ENCODE assay signal across 8 mouse cellular contexts in genomic region chr11:101338123-101338760, GRCm38 (mm10). TPM values are rescaled to one million over a fixed set of nuclear protein-coding genes. Genes with fewer than 3 reads are reported as not detected.
DNase-seq lines count a peak whose midpoint lies in the region; ATAC-seq and TF ChIP-seq lines count a peak whose summit lies in the region.

No protein-coding gene starts in this region.

- no peak for TF ChIP-seq EP300 in liver, embryonic 14.5 days (IDR thresholded peaks at IDR 0.05; ENCODE audit: low read depth)

- H3K4me1 ChIP-seq in forebrain, embryonic 15.5 days: peaks cover 10% of the 10 kb centered on the region
- peaks cover 3 to 12% of the 10 kb centered on the region in 2 experiments for H3K4me1 ChIP-seq in liver, embryonic 14.5 days (replicated peaks; ENCODE audit: control insufficient read depth in 2 of 2, insufficient read depth in 2 of 2, low read length in 1 of 2)
- H3K4me1 ChIP-seq in stomach, embryonic 14.5 days (ENCODE audit: control insufficient read depth, insufficient read depth, low read length): 0 out of 2 replicates have a peak, but pooled peaks cover 5% of the 10 kb centered on the region

- no peaks in the 10 kb centered on the region for H3K36me3 ChIP-seq in forebrain, embryonic 15.5 days
- no peaks in the 10 kb centered on the region for H3K36me3 ChIP-seq in liver, embryonic 14.5 days (replicated peaks; ENCODE audit: control insufficient read depth, insufficient read depth, low read depth)
- no peaks in the 10 kb centered on the region for H3K36me3 ChIP-seq in stomach, embryonic 14.5 days (ENCODE audit: control insufficient read depth, insufficient read depth, low read length)

- H3K27me3 ChIP-seq in forebrain, embryonic 15.5 days: no peaks in the 10 kb centered on the region
- H3K27me3 ChIP-seq in liver, embryonic 14.5 days (ENCODE audit: control insufficient read depth, insufficient read depth, low read length): no peaks in the 10 kb centered on the region
- H3K27me3 ChIP-seq in stomach, embryonic 14.5 days (ENCODE audit: control insufficient read depth, insufficient read depth, low read length): no peaks in the 10 kb centered on the region

- WGBS in forebrain, embryonic 15.5 days: under 1% methylated on average over 9 of the region's 9 CpGs
- WGBS in liver, embryonic 14.5 days (ENCODE audit: insufficient replicate concordance): 4% methylated on average over 9 of the region's 9 CpGs
- WGBS in stomach, embryonic 14.5 days: 1% methylated on average over 9 of the region's 9 CpGs

- peak overlapping the region; percentile 40 for H3K4me3 ChIP-seq in forebrain, embryonic 15.5 days
- H3K4me3 ChIP-seq in liver, embryonic 14.5 days (ENCODE audit: insufficient read depth in 1 of 2, low read depth in 2 of 2, low read length in 2 of 2): peak overlapping the region in 1 of 2 experiments; percentile 37; a peak in 3 of 4 replicates
- H3K4me3 ChIP-seq in stomach, embryonic 14.5 days (ENCODE audit: low read depth, low read length): peak overlapping the region; percentile 5; the same call in 1 of the 2 replicates

- H3K4me2 ChIP-seq in forebrain, embryonic 15.5 days (replicated peaks): peak overlapping the region; percentile 54
- peak overlapping the region; percentile 42 for H3K4me2 ChIP-seq in liver, embryonic 14.5 days (ENCODE audit: low read depth)
- peak overlapping the region; percentile 24 for H3K4me2 ChIP-seq in stomach, embryonic 14.5 days (replicated peaks; ENCODE audit: low read depth, low read length)

- H3K9ac ChIP-seq in forebrain, embryonic 15.5 days (replicated peaks): peak overlapping the region; percentile 32; the same call in 1 of the 2 replicates
- no peak overlapping the region for H3K9ac ChIP-seq in liver, embryonic 14.5 days (replicated peaks)
- no peak overlapping the region for H3K9ac ChIP-seq in stomach, embryonic 14.5 days (replicated peaks; ENCODE audit: low read depth, low read length)

- H3K27ac ChIP-seq in forebrain, embryonic 15.5 days (replicated peaks): peak overlapping the region; percentile 63
- H3K27ac ChIP-seq in liver, embryonic 14.5 days: no peak overlapping the region
- H3K27ac ChIP-seq in stomach, embryonic 14.5 days (ENCODE audit: low read length): no peak overlapping the region; the same call in 1 of the 2 replicates

- ATAC-seq in CD4-positive, CD25-positive, alpha-beta regulatory T cell, adult 4 months: no peak
- ATAC-seq in forebrain, embryonic 15.5 days (replicated peaks): peak; percentile 91
- peak; percentile 85 for ATAC-seq in liver, embryonic 14.5 days (ENCODE audit: insufficient read depth)
- peak; percentile 90 for ATAC-seq in stomach, embryonic 14.5 days (ENCODE audit: insufficient number of reproducible peaks, insufficient read depth, low FRiP score, low read depth)

- TF ChIP-seq CTCF in liver, embryonic 14.5 days (IDR thresholded peaks at IDR 0.05; ENCODE audit: low read depth): no peak

- no peaks in the 10 kb centered on the region for H3K9me3 ChIP-seq in forebrain, embryonic 15.5 days
- no peaks in the 10 kb centered on the region for H3K9me3 ChIP-seq in liver, embryonic 14.5 days (ENCODE audit: control insufficient read depth, low read length)
- no peaks in the 10 kb centered on the region for H3K9me3 ChIP-seq in stomach, embryonic 14.5 days (ENCODE audit: control insufficient read depth, low read depth, low read length)

- peak; percentile 26 for DNase-seq in CD4-positive, CD25-positive, alpha-beta regulatory T cell, adult 2 months (ENCODE audit: low read depth, low spot score)
- peak; percentile 42 to 62 for DNase-seq in spleen, postnatal 4 days (ENCODE audit: low spot score in 2 of 2)
- DNase-seq in spleen, postnatal 14 days (ENCODE audit: low spot score in 2 of 2): no peak
- DNase-seq in liver, embryonic 14.5 days (ENCODE audit: low read depth in 3 of 3, low spot score in 3 of 3): peak; percentile 48 to 61 (median 53)
- no peak for DNase-seq in spleen, adult 18-20 months

RNA-seq across cellular contexts. Expression of gene Aoc3, which starts 7.8 kb away (rescaled TPM):
- polyA plus RNA-seq in CD4-positive, CD25-positive, alpha-beta regulatory T cell, adult 4 months (2017; shearing (Covaris generic)): not detected
- polyA plus RNA-seq in forebrain, embryonic 15.5 days (2015; fragmentation: Nextera tagmentation; extraction: Ambion mirVana): 0.05 TPM in 1 of 2 replicates, not detected in the other
- 0.21 and 0.25 TPM in 2 replicates for polyA plus RNA-seq in liver, embryonic 14.5 days (2012; rRNA removed)
- 0.03 and 0.05 TPM in 2 replicates for polyA plus RNA-seq in liver, embryonic 14.5 days (2014; fragmentation: Nextera tagmentation; extraction: Ambion mirVana)
- 3.2 TPM in 2 replicates for polyA plus RNA-seq in stomach, embryonic 14.5 days (2014; fragmentation: Nextera tagmentation; extraction: Ambion mirVana)

RNA-seq across cellular contexts. Expression of gene Aoc2, which starts 13.4 kb away (rescaled TPM):
- 1 to 10 TPM; 2.3 to 3.0 TPM for polyA plus RNA-seq in CD4-positive, CD25-positive, alpha-beta regulatory T cell, adult 4 months (2017; shearing (Covaris generic))
- 2.1 and 2.2 TPM in 2 replicates for polyA plus RNA-seq in forebrain, embryonic 15.5 days (2015; fragmentation: Nextera tagmentation; extraction: Ambion mirVana)
- polyA plus RNA-seq in liver, embryonic 14.5 days (2012; rRNA removed): 4.6 and 4.7 TPM in 2 replicates
- 0.97 and 1.0 TPM in 2 replicates for polyA plus RNA-seq in liver, embryonic 14.5 days (2014; fragmentation: Nextera tagmentation; extraction: Ambion mirVana)
- 1.3 and 1.8 TPM in 2 replicates for polyA plus RNA-seq in stomach, embryonic 14.5 days (2014; fragmentation: Nextera tagmentation; extraction: Ambion mirVana)

RNA-seq across cellular contexts. Expression of gene Psme3, which starts 22.2 kb away (rescaled TPM):
- polyA plus RNA-seq in CD4-positive, CD25-positive, alpha-beta regulatory T cell, adult 4 months (2017; shearing (Covaris generic)): 10 to 100 TPM; 29.8 to 30.0 TPM
- polyA plus RNA-seq in forebrain, embryonic 15.5 days (2015; fragmentation: Nextera tagmentation; extraction: Ambion mirVana): 129 and 140 TPM in 2 replicates
- 117 and 123 TPM in 2 replicates for polyA plus RNA-seq in liver, embryonic 14.5 days (2012; rRNA removed)
- 135 and 152 TPM in 2 replicates for polyA plus RNA-seq in liver, embryonic 14.5 days (2014; fragmentation: Nextera tagmentation; extraction: Ambion mirVana)
- polyA plus RNA-seq in stomach, embryonic 14.5 days (2014; fragmentation: Nextera tagmentation; extraction: Ambion mirVana): 84.6 and 96.2 TPM in 2 replicates

RNA-seq across cellular contexts. Expression of gene G6pc, which starts 29.1 kb away (rescaled TPM):
- polyA plus RNA-seq in CD4-positive, CD25-positive, alpha-beta regulatory T cell, adult 4 months (2017; shearing (Covaris generic)): not detected
- polyA plus RNA-seq in forebrain, embryonic 15.5 days (2015; fragmentation: Nextera tagmentation; extraction: Ambion mirVana): not detected in 2 replicates
- polyA plus RNA-seq in liver, embryonic 14.5 days (2012; rRNA removed): 0.02 TPM in 2 replicates
- polyA plus RNA-seq in liver, embryonic 14.5 days (2014; fragmentation: Nextera tagmentation; extraction: Ambion mirVana): 0.04 TPM in 1 of 2 replicates, not detected in the other
- not detected in 2 replicates for polyA plus RNA-seq in stomach, embryonic 14.5 days (2014; fragmentation: Nextera tagmentation; extraction: Ambion mirVana)

RNA-seq across cellular contexts. Expression of gene Becn1, which starts 36.2 kb away (rescaled TPM):
- 10 to 100 TPM; 68.1 to 99.6 TPM for polyA plus RNA-seq in CD4-positive, CD25-positive, alpha-beta regulatory T cell, adult 4 months (2017; shearing (Covaris generic))
- 186 and 200 TPM in 2 replicates for polyA plus RNA-seq in forebrain, embryonic 15.5 days (2015; fragmentation: Nextera tagmentation; extraction: Ambion mirVana)
- polyA plus RNA-seq in liver, embryonic 14.5 days (2012; rRNA removed): 22.7 and 60.5 TPM in 2 replicates
- 86.2 and 93.6 TPM in 2 replicates for polyA plus RNA-seq in liver, embryonic 14.5 days (2014; fragmentation: Nextera tagmentation; extraction: Ambion mirVana)
- 140 and 144 TPM in 2 replicates for polyA plus RNA-seq in stomach, embryonic 14.5 days (2014; fragmentation: Nextera tagmentation; extraction: Ambion mirVana)

Comparison
In these comparisons a context has a peak if more than half of its experiments do, and no peak if none do; other contexts are left out.
1. DNase-seq: peak in CD4-positive, CD25-positive, alpha-beta regulatory T cell, adult 2 months (single experiment), spleen, postnatal 4 days (2 of 2) and liver, embryonic 14.5 days (3 of 3); none in spleen, postnatal 14 days (0 of 2) and spleen, adult 18-20 months (0 of 2).
2. Peak in every context shown above with its lines, with median percentiles within 50 percentile points of each other: H3K4me2 ChIP-seq.